Mouse (Mus musculus) midbrain, embryonic 12.5 days (tissue): ENCODE data around the gene Cdhr3. TPM values are rescaled to one million over a fixed set of nuclear protein-coding genes. Genes with fewer than 3 reads are reported as not detected.

Experiments used
- ATAC-seq: fragments of 200-750 bp; cut with Nextera tagmentation; 2 replicates; pipeline ENCODE4 v1.8.0; 2017; ENCODE audit warnings: low read depth, moderate TSS enrichment, moderate library complexity; ENCODE audit not compliant: low FRiP score
- H3K27ac ChIP-seq: fragments of 300-500 bp; sonication (generic); replicated peaks from 2 replicates; pipeline ENCODE4 v1.5.1; 2016; ENCODE audit warnings: mild to moderate bottlenecking
- H3K27me3 ChIP-seq: fragments of 300-500 bp; sonication (generic); 2 replicates; pipeline ENCODE4 v1.6.1; 2016; ENCODE audit warnings: mild to moderate bottlenecking
- H3K36me3 ChIP-seq: fragments of 300-500 bp; sonication (generic); 2 replicates; pipeline ENCODE4 v1.6.1; 2016
- H3K4me1 ChIP-seq: fragments of 300-500 bp; sonication (generic); 2 replicates; pipeline ENCODE4 v1.6.1; 2016
- H3K4me2 ChIP-seq: fragments of 300-500 bp; sonication (generic); replicated peaks from 2 replicates; pipeline ENCODE4 v1.6.1; 2016; ENCODE audit warnings: mild to moderate bottlenecking, moderate library complexity
- H3K4me3 ChIP-seq: fragments of 300-500 bp; sonication (generic); 2 replicates; pipeline ENCODE4 v1.5.1; 2016; ENCODE audit warnings: mild to moderate bottlenecking
- H3K9ac ChIP-seq: fragments of 300-500 bp; sonication (generic); replicated peaks from 2 replicates; pipeline ENCODE4 v1.6.1; 2016; ENCODE audit warnings: mild to moderate bottlenecking, moderate library complexity
- H3K9me3 ChIP-seq: fragments of 300-500 bp; sonication (generic); 2 replicates; pipeline ENCODE4 v1.6.1; 2016; ENCODE audit warnings: mild to moderate bottlenecking
- WGBS: fragments of 180-500 bp; shearing (Covaris S2); methylation state at CpG from one replicate; pipeline ENCODE4 v1.1.7; 2016; 5-methylcytosine and 5-hydroxymethylcytosine counted together
- polyA plus RNA-seq: library from polyadenylated mRNA; unstranded; fragments of >200 nt; fragmentation: Nextera tagmentation; extraction: Ambion mirVana; gene quantifications from 2 replicates; pipeline ENCODE4 v1.2.1, GENCODE M21; 2016

Gene Cdhr3
- polyA plus RNA-seq, 1 experiment from 2014 or later: 0.08 TPM

DNA sequence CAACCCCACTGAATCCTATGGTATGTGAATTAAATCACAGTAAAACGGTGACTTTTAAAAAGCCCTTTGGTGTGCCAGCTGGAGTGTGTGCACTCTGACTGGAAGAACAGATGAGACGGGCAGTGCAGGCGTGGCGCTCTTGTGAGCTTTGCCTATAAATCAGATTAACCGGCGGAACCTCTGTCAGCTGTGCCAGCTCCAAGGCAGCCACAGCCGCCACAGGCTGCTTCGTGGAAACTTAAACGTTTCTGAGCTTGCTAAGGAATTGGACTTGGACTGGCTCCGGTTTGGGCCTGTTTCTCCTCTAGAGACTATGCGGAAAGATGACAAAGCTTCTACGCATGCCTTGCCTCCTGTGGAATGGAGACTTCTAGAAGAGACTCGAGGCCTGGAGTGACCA is 62.6 kb downstream of the Cdhr3 start:
- Histone ChIP-seq H3K27ac (no peak overlapping the region), H3K4me3 (no peak overlapping the region), H3K27me3 (peaks cover 37% of the 10 kb centered on the region), H3K9ac (no peak overlapping the region), H3K36me3 (no peaks in the 10 kb centered on the region), H3K4me2 (no peak overlapping the region), H3K4me1 (peaks cover 26% of the 10 kb centered on the region), H3K9me3 (no peaks in the 10 kb centered on the region)
- WGBS: 71% methylated on average over 13 of the region's 13 CpGs
- ATAC-seq: 0 out of 2 replicates have a peak, but pooled peaks have one; percentile 16

DNA sequence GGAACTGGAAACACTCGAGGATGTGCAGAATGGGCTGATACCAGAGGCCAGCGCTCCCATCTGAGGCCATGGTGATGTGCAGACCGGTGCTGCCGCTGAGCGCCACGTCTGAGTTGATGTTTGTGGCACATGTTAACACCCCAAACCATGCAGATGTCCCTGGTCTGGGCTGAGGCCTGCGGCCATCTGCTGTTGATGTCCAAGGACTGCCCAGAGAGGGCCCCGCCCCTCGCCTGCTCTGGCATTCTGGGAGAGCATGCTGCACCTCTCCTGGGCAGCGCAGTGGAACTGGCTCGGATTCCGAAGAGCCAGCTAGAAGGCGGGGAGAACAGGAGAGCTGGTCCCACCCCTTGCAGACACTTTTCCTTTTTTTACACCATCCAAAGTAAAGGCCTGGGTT is 64.0 kb downstream of the Cdhr3 start:
- no peak overlapping the region for H3K27ac ChIP-seq
- H3K4me1 ChIP-seq: peaks cover 19% of the 10 kb centered on the region
- no peak overlapping the region for H3K4me3 ChIP-seq
- 65% methylated on average over 13 of the region's 13 CpGs for WGBS
- ATAC-seq: no peak
- H3K9me3 ChIP-seq: no peaks in the 10 kb centered on the region
- no peak overlapping the region for H3K9ac ChIP-seq
- H3K4me2 ChIP-seq: no peak overlapping the region
- no peaks in the 10 kb centered on the region for H3K36me3 ChIP-seq
- H3K27me3 ChIP-seq: peaks cover 37% of the 10 kb centered on the region

DNA sequence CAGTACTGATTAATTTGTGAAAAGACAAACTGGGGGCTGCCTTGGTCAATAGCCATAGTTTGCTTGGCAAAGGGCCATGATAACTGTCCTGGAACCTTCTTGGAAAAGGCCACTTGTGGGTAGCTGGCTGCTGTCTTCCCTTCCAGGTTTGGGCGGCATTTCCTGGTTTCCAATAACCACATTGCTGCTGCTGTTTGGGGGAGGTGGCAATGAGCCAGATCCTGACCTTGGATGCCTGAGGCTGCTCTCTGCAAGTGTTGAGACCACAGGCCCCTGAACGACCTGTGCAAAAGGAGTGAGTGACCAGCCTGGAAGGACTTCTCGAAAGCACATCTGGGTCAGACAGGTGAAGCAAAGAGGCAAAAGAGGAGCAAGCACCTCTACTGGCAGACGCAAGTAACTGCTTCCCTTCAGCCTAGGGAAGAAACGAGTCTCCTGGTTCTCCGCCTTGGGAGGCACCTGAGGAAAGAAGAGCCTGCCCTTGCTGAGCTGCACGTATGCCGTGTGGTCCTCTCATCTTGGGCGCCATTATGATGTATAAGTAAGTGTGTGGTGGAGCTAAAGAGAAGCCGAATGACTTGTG is 64.5 kb downstream of the Cdhr3 start:
- Histone ChIP-seq H3K36me3 (no peaks in the 10 kb centered on the region), H3K4me2 (no peak overlapping the region), H3K27ac (no peak overlapping the region), H3K9ac (no peak overlapping the region), H3K4me1 (peaks cover 19% of the 10 kb centered on the region), H3K27me3 (peaks cover 37% of the 10 kb centered on the region), H3K9me3 (no peaks in the 10 kb centered on the region), H3K4me3 (no peak overlapping the region)
- 47% methylated on average over 10 of the region's 10 CpGs for WGBS
- no peak for ATAC-seq

DNA sequence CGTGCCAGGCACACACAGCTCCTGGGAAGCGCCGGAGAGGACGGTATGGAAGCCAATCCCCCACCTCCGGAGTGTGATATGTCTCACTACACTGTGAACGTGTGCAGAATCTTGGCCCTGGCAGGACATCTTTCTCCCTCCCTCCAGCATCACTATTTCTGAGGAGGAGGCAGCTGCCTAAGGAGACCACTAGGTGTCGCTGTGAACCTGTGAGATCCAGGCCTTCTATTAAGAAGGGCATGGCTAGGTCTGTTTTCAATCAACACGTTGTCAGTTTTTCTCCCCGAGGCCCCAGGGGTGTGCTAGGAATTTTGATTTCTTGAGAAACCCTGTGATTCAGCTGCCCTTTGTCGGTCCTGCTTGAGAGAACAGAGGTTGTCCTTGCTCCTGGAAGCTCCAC is 65.6 kb downstream of the Cdhr3 start:
- Histone ChIP-seq H3K27me3 (peaks cover 32% of the 10 kb centered on the region), H3K9ac (no peak overlapping the region)

DNA sequence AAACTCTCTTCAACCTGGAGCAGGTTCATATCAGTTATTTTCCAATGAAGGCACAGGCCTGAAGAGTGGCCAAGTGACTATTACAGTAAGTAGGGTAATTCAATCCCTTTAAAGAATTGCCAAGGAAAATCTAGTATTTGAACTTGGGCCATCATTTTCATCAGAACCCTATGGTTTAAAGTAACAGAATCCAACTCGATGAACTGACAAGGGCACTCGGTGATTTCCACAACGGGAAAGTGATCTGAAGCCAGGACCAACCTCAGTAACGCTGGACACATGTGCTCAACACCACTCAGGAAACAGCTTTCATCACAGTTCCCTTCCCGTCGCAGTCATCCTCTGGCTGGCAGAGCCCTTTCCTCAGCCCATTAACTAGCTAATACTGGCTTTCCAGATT is 68.2 kb downstream of the Cdhr3 start:
- Histone ChIP-seq H3K4me3 (no peak overlapping the region), H3K4me1 (peaks cover 17% of the 10 kb centered on the region), H3K36me3 (no peaks in the 10 kb centered on the region), H3K9ac (no peak overlapping the region), H3K4me2 (no peak overlapping the region), H3K27ac (no peak overlapping the region), H3K27me3 (peaks cover 21% of the 10 kb centered on the region), H3K9me3 (0 out of 2 replicates have a peak, but pooled peaks cover 4% of the 10 kb centered on the region)
- 84% methylated on average over 6 of the region's 6 CpGs for WGBS
- ATAC-seq: no peak

More for the DNA sequence above, 65.6 kb downstream of the Cdhr3 start:
- WGBS: 4% methylated on average over 10 of the region's 10 CpGs
- peak; percentile 63 for ATAC-seq
- Histone ChIP-seq H3K4me2 (peak overlapping the region; percentile 27; the same call in 1 of the 2 replicates), H3K27ac (no peak overlapping the region), H3K9me3 (0 out of 2 replicates have a peak, but pooled peaks cover 4% of the 10 kb centered on the region), H3K36me3 (no peaks in the 10 kb centered on the region), H3K4me1 (peaks cover 19% of the 10 kb centered on the region), H3K4me3 (no peak overlapping the region)

DNA sequence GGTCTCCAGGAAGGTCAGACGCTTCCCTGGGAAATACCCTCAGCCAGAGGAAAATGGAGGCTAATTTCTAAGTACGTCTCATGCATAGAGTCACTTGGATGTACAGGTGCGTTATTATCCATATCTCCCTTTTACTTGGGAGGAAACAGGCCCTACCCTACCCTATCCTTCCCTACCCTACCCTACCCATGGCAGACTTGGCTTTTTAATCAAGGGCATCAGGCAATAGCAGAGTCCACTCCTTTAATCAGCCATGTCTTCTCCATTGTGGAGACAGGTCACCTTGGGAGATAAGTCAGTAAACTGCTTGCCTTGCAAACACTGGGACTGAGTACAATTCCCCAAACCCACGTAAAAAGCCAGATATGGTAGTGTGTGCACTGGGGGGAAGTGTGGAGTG is 70.9 kb downstream of the Cdhr3 start:
- H3K4me2 ChIP-seq: no peak overlapping the region
- no peak overlapping the region for H3K9ac ChIP-seq
- no peak overlapping the region for H3K4me3 ChIP-seq
- H3K9me3 ChIP-seq: 0 out of 2 replicates have a peak, but pooled peaks cover 4% of the 10 kb centered on the region
- peaks cover under 1% of the 10 kb centered on the region; the same call in 1 of the 2 replicates for H3K4me1 ChIP-seq
- WGBS: 93% methylated on average over 4 of the region's 4 CpGs
- no peaks in the 10 kb centered on the region for H3K27me3 ChIP-seq
- ATAC-seq: no peak
- H3K27ac ChIP-seq: no peak overlapping the region
- no peaks in the 10 kb centered on the region for H3K36me3 ChIP-seq

DNA sequence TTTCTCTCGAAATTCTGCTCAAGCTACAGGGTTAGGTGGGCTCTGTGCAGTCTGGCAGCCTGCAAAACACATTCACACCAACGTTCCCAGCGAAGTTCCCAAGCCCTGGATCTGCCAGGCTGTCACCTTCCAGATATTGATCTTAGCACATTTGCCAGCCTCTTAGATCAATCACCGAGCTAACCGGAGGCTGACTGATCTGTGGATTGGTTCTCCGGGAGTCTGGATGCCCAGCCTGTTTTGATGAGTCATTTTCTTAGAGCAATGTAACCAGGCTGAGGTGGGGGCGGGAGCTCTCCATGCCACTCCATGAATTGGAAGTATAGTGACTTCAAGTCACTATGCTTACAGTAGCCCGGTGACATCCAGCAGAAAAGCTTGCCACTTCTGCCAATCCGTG is 71.5 kb downstream of the Cdhr3 start:
- 89% methylated on average over 9 of the region's 9 CpGs for WGBS
- Histone ChIP-seq H3K27ac (no peak overlapping the region), H3K9me3 (0 out of 2 replicates have a peak, but pooled peaks cover 4% of the 10 kb centered on the region), H3K4me1 (no peaks in the 10 kb centered on the region), H3K4me2 (no peak overlapping the region), H3K36me3 (no peaks in the 10 kb centered on the region), H3K9ac (no peak overlapping the region), H3K27me3 (no peaks in the 10 kb centered on the region), H3K4me3 (no peak overlapping the region)
- no peak for ATAC-seq

DNA sequence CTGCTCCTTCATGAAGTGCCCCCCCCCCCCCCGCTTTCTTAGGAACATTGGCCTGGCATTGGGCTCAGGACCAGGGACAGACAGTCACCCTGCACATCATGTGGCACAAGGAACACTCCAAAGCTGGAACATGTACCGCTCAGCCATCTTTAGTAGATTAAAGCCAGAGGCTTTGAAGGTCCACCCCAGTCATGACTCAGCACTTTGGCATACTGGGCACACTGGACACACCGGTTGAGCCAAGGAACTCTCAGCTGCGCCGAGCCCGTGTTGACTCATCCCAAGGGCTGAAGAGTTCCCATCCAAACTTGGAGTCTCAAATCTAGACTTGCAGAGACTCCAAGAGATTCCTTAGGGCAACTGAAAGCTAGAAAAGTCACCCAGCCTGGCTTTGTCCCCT is 72.7 kb downstream of the Cdhr3 start:
- Histone ChIP-seq H3K9ac (no peak overlapping the region), H3K4me2 (no peak overlapping the region), H3K27me3 (no peaks in the 10 kb centered on the region), H3K36me3 (no peaks in the 10 kb centered on the region), H3K27ac (no peak overlapping the region), H3K4me1 (0 out of 2 replicates have a peak, but pooled peaks cover 2% of the 10 kb centered on the region), H3K4me3 (no peak overlapping the region), H3K9me3 (0 out of 2 replicates have a peak, but pooled peaks cover 4% of the 10 kb centered on the region)
- WGBS: 90% methylated on average over 6 of the region's 6 CpGs
- no peak for ATAC-seq

DNA sequence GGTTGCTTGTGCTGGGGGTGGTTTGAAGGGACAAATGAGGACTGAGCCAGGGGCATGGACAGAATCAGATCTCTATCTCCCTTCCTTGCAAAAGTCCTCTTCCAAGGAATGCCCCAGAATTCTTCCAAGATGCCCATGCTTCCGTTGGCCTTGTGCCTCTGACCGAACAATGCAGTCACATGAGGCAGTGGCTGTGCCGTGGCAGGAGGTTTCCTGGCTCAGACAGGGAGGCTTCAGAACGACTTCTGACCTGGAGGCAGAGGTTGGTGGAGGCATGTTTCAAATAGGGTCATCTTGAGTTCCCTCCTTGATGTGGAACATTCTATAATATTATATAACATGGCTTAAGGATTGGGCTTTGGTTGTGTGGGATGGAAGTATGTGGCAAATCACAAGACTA is 74.1 kb downstream of the Cdhr3 start:
- H3K27me3 ChIP-seq: no peaks in the 10 kb centered on the region
- no peak overlapping the region for H3K9ac ChIP-seq
- no peak overlapping the region for H3K4me3 ChIP-seq
- peaks cover 13% of the 10 kb centered on the region for H3K4me1 ChIP-seq
- H3K4me2 ChIP-seq: no peak overlapping the region
- H3K36me3 ChIP-seq: no peaks in the 10 kb centered on the region
- no peak for ATAC-seq
- H3K27ac ChIP-seq: no peak overlapping the region
- 81% methylated on average over 4 of the region's 4 CpGs for WGBS
- H3K9me3 ChIP-seq: 0 out of 2 replicates have a peak, but pooled peaks cover 4% of the 10 kb centered on the region

DNA sequence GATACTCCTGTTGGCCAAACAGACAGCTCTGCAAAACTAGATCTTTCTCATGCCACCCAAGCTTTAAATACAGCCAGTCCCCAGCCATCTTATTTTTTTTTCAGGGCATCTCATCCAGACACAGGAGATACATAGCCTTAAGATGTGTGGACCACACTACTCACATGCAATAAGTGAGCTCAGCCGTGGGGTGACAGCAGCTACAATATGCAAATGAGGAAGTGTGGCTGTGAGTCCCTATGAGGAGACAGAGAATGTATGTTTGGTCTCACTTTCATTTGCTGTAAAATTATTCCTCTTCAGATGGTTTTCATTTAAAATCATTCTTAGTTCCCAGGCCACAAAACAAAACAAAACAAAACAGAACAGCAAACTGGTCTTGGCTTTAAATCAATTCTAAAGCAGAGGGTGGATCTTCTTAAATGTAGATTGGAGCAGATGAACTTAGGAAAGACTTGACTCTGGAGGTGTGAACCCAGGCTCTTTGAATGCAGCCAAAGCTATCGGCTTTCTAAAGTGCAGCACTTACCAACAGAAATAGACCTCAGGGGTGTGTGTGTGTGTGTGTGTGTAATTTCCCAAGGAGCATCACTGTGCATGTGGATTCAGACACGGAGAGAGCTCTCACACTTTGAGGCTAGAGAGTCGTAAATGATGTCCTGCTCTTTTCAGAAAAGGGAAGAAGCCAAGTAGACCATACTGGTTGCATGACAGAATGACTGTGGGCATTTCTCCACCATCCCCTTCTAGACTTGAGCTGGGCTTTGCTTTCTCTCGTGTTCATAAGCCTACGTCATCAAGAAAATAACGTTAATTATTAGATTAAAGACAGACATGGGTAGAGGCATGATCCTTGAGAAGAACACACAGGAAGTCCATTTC is 75.6 kb downstream of the Cdhr3 start:
- H3K9me3 ChIP-seq: no peaks in the 10 kb centered on the region
- H3K27ac ChIP-seq: no peak overlapping the region
- no peak overlapping the region for H3K4me2 ChIP-seq
- ATAC-seq: no peak
- H3K27me3 ChIP-seq: no peaks in the 10 kb centered on the region
- no peak overlapping the region for H3K4me3 ChIP-seq
- H3K36me3 ChIP-seq: no peaks in the 10 kb centered on the region
- peaks cover 13% of the 10 kb centered on the region for H3K4me1 ChIP-seq
- H3K9ac ChIP-seq: no peak overlapping the region
- 81% methylated on average over 7 of the region's 7 CpGs for WGBS

DNA sequence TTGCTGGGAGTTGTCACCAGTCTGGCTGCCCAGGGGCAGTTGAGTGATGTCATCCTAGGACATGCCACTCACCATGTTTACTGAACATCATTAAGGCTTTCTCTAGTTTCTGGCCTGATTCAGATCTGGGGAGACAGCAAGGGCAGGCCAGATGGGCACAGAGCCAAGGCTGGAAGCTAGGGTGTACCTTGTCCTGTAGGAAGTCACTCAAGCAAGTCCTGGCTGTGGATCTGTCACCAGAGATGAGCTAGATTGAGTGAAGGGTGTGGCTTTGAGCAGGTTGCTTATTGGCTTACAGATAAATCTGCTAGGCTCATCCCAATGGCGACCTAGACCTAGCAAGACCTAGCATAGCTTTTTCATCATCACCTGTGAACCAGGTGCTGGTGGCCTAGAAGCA is 77.6 kb downstream of the Cdhr3 start:
- Histone ChIP-seq H3K27ac (no peak overlapping the region), H3K36me3 (no peaks in the 10 kb centered on the region), H3K9ac (no peak overlapping the region), H3K4me2 (no peak overlapping the region), H3K27me3 (no peaks in the 10 kb centered on the region), H3K9me3 (no peaks in the 10 kb centered on the region), H3K4me1 (peaks cover 13% of the 10 kb centered on the region), H3K4me3 (no peak overlapping the region)
- 79% methylated on average over 1 of the region's 1 CpGs for WGBS
- no peak for ATAC-seq
